Mouse (Mus musculus) neural tube, embryonic 13.5 days (tissue): ENCODE measurements at regions not wholly inside any gene's neighbourhood (a gene's known extent, or its start where the extent isn't known, plus 50 kb on each side); places are given as distances from the start of the nearest gene placed in this dataset.

Experiments used
- ATAC-seq: fragments of 200-750 bp; cut with Nextera tagmentation; 2 replicates; pipeline ENCODE4 v1.8.0; 2017; ENCODE audit warnings: low read depth, mild to moderate bottlenecking, moderate TSS enrichment, moderate library complexity
- H3K27ac ChIP-seq: fragments of 300-500 bp; sonication (generic); replicated peaks from 2 replicates; pipeline ENCODE4 v1.5.1; 2015; ENCODE audit warnings: moderate library complexity, mild to moderate bottlenecking, inconsistent platforms
- H3K27me3 ChIP-seq: fragments of 300-500 bp; sonication (generic); 2 replicates; pipeline ENCODE4 v1.6.1; 2015; ENCODE audit warnings: mild to moderate bottlenecking, inconsistent platforms
- H3K36me3 ChIP-seq: fragments of 300-500 bp; sonication (generic); 2 replicates; pipeline ENCODE4 v1.6.1; 2015; ENCODE audit warnings: mild to moderate bottlenecking, inconsistent platforms
- H3K4me1 ChIP-seq: fragments of 300-500 bp; sonication (generic); replicated peaks from 2 replicates; pipeline ENCODE4 v1.6.1; 2015; ENCODE audit warnings: inconsistent platforms
- H3K4me2 ChIP-seq: fragments of 300-500 bp; sonication (generic); 2 replicates; pipeline ENCODE4 v1.6.1; 2015; ENCODE audit warnings: inconsistent platforms, mild to moderate bottlenecking, moderate library complexity
- H3K4me3 ChIP-seq: fragments of 300-500 bp; sonication (generic); 2 replicates; pipeline ENCODE4 v1.5.1; 2015; ENCODE audit warnings: mild to moderate bottlenecking, inconsistent platforms
- H3K9ac ChIP-seq: fragments of 300-500 bp; sonication (generic); 2 replicates; pipeline ENCODE4 v1.6.1; 2015; ENCODE audit warnings: moderate library complexity, mild to moderate bottlenecking, inconsistent platforms
- H3K9me3 ChIP-seq: fragments of 300-500 bp; sonication (generic); 2 replicates; pipeline ENCODE4 v1.6.1; 2016; ENCODE audit warnings: inconsistent platforms
- WGBS: fragments of 180-500 bp; shearing (Covaris S2); methylation state at CpG from one replicate; pipeline ENCODE4 v1.1.7; 2015; 5-methylcytosine and 5-hydroxymethylcytosine counted together

DNA sequence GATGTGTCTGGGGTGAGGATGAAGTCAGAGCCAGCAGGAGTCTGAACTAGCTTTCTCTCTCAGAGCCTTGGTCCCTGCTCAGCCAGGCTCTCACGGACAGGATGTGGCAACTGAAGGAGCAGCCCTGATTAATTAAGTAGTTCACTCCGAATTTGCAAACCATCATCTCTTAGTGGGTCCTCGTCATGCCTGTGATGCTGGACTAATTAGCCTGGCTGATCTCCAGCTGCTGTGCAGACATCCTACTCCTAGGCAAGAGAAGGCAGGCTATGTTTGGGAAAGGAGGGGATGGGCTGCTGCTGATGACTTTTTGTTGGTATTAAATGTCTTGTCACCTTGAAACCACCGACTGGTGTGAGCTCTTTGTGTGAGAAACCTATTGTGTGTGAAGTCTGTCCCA, 487.1 kb downstream of the Med13l start:
- no peak overlapping the region for H3K27ac ChIP-seq
- no peaks in the 10 kb centered on the region for H3K27me3 ChIP-seq
- no peaks in the 10 kb centered on the region for H3K36me3 ChIP-seq
- H3K9me3 ChIP-seq = no peaks in the 10 kb centered on the region
- H3K4me2 ChIP-seq = no peak overlapping the region
- H3K4me3 ChIP-seq = no peak overlapping the region
- no peak overlapping the region for H3K9ac ChIP-seq
- WGBS = 45% methylated on average over 4 of the region's 4 CpGs
- H3K4me1 ChIP-seq = no peaks in the 10 kb centered on the region
- no peak for ATAC-seq

DNA sequence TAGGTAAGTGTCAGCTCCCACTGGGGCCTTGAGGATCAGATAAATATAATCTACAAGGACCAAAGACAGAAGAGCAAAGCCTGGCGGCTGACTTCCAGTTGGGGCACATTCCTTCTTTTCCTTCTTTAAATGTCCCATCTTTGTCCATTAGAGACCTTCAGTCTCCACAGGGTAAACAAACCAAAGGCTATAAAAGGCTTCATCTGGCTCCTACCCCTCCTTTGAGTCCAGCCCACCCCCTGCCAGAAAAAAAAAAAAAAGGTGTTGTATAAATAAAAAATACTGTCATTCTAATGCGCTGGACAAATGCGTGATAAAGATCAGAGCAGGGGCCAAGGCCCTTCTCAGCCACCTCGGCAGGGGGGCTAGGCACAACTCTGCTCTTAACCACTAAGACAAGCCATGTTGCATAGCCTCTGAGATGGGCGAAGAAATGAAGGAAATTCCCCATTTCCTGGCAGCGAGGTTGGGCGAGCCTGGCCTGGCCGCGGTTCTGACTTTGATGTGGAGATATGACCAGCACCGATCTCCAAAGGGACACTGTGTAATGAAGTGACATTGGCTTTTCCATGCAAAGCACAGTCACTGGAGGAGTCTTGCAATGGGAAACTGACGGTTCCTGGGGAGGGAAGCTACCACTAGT, 492.0 kb downstream of the Med13l start:
- Histone ChIP-seq H3K4me1 (peaks cover 9% of the 10 kb centered on the region), H3K9ac (no peak overlapping the region), H3K27me3 (peaks cover 40% of the 10 kb centered on the region), H3K4me2 (no peak overlapping the region), H3K9me3 (no peaks in the 10 kb centered on the region), H3K27ac (no peak overlapping the region), H3K36me3 (no peaks in the 10 kb centered on the region), H3K4me3 (no peak overlapping the region)
- no peak for ATAC-seq
- WGBS = 47% methylated on average over 11 of the region's 11 CpGs

DNA sequence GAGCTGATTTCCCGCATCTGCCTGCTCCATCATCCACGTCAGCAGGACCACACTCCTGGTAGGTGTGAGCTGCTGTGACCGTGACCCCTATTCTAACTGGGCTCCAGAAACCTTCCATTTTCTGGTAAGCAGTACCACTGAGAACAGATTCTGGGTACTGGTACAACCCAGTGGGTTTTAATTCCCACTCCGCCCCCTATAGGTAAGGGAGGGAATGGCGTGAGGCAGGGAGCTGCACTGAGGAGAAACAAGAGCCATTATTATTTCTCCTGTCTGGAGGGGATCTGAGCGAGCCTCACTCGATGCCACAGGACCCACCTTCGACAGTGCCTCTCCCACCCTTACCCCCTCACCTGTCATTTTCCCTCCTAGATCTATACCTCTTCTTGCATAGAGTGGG, 493.3 kb downstream of the Med13l start:
- no peak for ATAC-seq
- 84% methylated on average over 8 of the region's 8 CpGs for WGBS

DNA sequence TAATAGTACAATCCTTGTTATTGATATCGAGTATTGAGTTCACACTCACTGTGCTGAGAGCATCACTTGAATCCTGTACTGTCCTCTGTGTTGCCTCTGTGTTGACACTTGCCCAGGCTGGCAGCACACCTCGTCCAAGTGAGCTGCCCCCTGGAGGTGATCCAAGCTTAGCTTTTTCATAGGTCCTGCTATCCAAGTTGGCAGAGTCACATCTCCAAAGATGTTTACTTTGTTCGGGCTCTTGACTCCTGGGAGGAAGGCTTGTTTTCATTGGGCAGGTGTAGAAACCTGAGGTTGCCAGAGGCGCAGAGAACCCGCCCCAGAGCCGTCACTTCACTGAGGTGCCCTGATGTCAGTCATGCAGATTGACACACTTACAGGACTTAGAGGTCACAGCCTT, 493.9 kb downstream of the Med13l start:
- Histone ChIP-seq H3K4me2 (no peak overlapping the region), H3K27me3 (peaks cover 40% of the 10 kb centered on the region), H3K36me3 (no peaks in the 10 kb centered on the region), H3K4me3 (no peak overlapping the region), H3K4me1 (peaks cover 9% of the 10 kb centered on the region), H3K9me3 (no peaks in the 10 kb centered on the region), H3K9ac (no peak overlapping the region), H3K27ac (no peak overlapping the region)
- 52% methylated on average over 6 of the region's 6 CpGs for WGBS
- ATAC-seq = no peak

More for the DNA sequence above, 493.3 kb downstream of the Med13l start:
- Histone ChIP-seq H3K9ac (no peak overlapping the region), H3K4me3 (no peak overlapping the region), H3K9me3 (no peaks in the 10 kb centered on the region), H3K4me1 (peaks cover 9% of the 10 kb centered on the region), H3K27ac (no peak overlapping the region), H3K4me2 (no peak overlapping the region), H3K36me3 (no peaks in the 10 kb centered on the region), H3K27me3 (peaks cover 40% of the 10 kb centered on the region)

DNA sequence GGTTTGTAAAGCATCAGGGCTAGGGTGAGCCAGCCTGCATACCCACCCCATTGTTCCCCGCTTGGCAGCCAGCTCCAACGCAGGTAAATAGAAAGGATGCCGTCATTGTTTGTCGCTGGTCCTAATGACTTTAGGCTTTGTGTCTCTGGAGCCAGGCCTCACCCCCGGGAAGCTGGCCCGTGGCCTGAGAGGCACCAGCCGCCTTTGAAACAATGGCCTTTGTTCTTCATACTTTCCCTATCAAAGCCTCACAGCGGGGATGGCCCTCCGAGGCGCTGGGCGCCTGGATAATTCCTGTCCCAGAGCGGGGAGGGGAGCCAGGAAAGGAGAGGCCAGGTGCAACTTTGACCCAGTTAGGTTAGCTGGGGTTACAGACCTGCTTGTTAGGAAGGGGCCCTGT, 495.0 kb downstream of the Med13l start:
- Histone ChIP-seq H3K4me2 (no peak overlapping the region), H3K4me3 (no peak overlapping the region), H3K9me3 (no peaks in the 10 kb centered on the region), H3K27ac (no peak overlapping the region), H3K27me3 (peaks cover 40% of the 10 kb centered on the region), H3K9ac (no peak overlapping the region), H3K4me1 (peaks cover 9% of the 10 kb centered on the region), H3K36me3 (no peaks in the 10 kb centered on the region)
- WGBS = 3% methylated on average over 12 of the region's 12 CpGs
- no peak for ATAC-seq

DNA sequence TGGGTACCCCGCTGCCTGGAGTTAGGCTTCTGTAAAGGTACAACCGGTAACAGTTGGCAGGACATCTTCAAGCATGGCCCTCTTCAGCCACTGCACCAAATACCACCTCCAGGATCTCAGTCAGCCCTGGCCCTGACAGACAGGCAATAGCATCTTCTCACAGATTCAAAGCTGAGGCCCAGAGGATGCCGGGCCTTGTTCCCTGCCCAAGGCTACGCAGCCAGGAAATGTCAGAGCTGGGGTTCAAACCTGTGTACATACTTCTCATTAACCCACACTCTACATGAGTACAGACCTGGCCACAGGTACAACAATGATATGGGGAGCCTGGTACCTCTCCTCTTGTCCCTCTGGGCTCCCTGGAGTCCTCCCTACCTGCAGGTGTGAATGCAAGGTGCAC, 497.3 kb downstream of the Med13l start:
- Histone ChIP-seq H3K4me1 (peaks cover 13% of the 10 kb centered on the region), H3K9me3 (no peaks in the 10 kb centered on the region), H3K4me3 (no peak overlapping the region), H3K9ac (no peak overlapping the region), H3K36me3 (no peaks in the 10 kb centered on the region), H3K27me3 (peaks cover 38% of the 10 kb centered on the region), H3K27ac (no peak overlapping the region), H3K4me2 (no peak overlapping the region)
- 89% methylated on average over 4 of the region's 4 CpGs for WGBS
- no peak for ATAC-seq

DNA sequence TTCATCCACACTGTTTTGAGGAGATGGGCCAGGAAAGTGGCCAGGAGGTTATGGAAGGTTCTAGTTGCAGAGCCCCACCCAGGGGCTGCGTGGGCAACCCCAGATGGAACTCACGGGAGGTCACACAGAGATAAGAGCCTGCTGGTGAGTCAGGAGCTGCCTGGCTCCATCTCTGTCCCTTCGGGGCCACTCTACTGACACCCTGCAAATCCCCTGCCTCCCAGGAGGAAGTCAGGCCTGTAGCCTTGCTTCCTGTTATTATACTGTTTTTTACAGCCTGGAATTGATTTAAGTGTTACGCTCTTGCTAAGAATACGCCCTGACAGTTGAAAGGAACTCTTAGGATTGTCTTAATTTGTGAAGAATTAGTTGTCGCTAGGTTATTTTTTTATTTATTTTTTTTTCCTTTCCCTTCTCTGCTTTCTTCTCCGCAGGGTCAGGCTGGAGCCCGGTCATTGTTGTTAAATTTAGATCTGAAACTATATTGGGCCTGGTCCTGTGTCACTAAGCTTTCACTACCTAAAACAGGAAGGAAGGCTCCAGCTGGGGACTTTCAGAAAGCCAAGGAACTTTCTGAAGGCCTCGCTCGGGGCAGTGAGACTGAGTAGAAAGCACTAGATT, 497.9 kb downstream of the Med13l start:
- Histone ChIP-seq H3K27me3 (peaks cover 33% of the 10 kb centered on the region), H3K27ac (no peak overlapping the region), H3K9ac (no peak overlapping the region), H3K4me1 (peaks cover 13% of the 10 kb centered on the region), H3K36me3 (no peaks in the 10 kb centered on the region), H3K9me3 (no peaks in the 10 kb centered on the region), H3K4me2 (no peak overlapping the region), H3K4me3 (no peak overlapping the region)
- 66% methylated on average over 10 of the region's 10 CpGs for WGBS
- ATAC-seq = no peak

DNA sequence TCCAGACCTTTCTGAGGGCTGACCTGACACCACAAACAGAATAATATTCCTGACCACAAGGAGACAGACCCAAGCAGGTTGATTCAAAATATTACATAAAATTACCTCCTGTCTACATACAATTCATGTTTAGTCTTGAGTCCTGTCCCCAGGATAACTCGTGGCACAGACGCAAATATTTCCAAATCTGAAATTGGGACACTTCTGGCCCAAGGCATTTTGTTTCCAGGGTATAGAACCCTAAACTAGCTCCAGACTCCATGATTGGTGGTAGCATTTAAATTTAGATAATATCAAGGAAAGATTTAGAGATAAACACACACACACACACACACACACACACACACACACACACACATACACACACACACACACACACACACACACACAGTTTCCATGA, 498.7 kb downstream of the Med13l start:
- H3K27me3 ChIP-seq = peaks cover 24% of the 10 kb centered on the region
- H3K9ac ChIP-seq = no peak overlapping the region
- H3K4me1 ChIP-seq = peaks cover 13% of the 10 kb centered on the region
- no peak overlapping the region for H3K4me3 ChIP-seq
- no peak overlapping the region for H3K4me2 ChIP-seq
- WGBS = 89% methylated on average over 2 of the region's 2 CpGs
- no peak for ATAC-seq
- H3K36me3 ChIP-seq = no peaks in the 10 kb centered on the region
- H3K9me3 ChIP-seq = no peaks in the 10 kb centered on the region
- H3K27ac ChIP-seq = no peak overlapping the region

DNA sequence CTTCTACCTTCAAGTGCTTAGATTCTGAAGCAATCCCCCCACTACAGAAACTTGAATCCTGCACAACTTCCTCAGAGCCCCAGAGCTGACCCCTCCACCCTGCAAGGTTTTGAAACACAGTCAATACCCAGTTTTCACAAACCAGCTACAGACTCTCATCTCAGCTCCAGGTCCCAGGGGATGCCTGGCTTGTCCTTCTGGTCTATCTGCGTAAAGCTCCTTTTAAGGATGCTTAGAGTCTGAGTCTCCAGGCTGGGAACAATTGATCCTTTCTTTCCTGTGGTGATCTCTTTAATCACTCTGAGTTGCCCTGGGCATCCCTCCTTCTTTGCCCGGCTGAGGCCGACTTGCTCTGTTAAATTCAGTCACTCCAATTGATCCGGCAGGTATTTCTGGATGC, 500.4 kb downstream of the Med13l start:
- no peak overlapping the region for H3K4me3 ChIP-seq
- no peak overlapping the region for H3K27ac ChIP-seq
- no peak overlapping the region for H3K9ac ChIP-seq
- ATAC-seq = no peak
- WGBS = 39% methylated on average over 4 of the region's 4 CpGs
- 0 out of 2 replicates have a peak, but pooled peaks cover 4% of the 10 kb centered on the region for H3K4me1 ChIP-seq
- H3K36me3 ChIP-seq = no peaks in the 10 kb centered on the region
- no peaks in the 10 kb centered on the region for H3K9me3 ChIP-seq
- H3K4me2 ChIP-seq = no peak overlapping the region
- peaks cover 12% of the 10 kb centered on the region for H3K27me3 ChIP-seq

DNA sequence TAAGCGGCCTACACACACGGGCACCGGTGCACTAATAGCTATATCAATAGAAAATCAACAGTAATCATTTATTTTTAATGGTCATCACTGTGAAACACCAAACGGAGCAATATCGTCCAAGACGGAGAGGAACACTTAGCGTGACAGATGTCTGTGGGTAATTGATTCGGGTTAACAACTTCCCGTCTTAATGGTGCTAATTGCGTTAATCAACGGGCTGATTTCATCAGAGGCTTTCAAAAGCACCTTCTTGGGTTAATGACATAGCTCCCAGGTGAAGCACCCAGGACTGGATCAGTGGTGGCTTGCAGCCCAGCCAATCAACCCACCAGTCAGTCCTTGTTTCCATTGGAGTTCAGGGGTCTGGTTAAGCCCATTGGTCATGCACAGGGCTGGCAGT, 502.0 kb downstream of the Med13l start:
- Histone ChIP-seq H3K9me3 (no peaks in the 10 kb centered on the region), H3K4me3 (no peak overlapping the region), H3K36me3 (no peaks in the 10 kb centered on the region), H3K4me2 (no peak overlapping the region), H3K4me1 (0 out of 2 replicates have a peak, but pooled peaks cover 4% of the 10 kb centered on the region), H3K27me3 (no peaks in the 10 kb centered on the region), H3K27ac (no peak overlapping the region), H3K9ac (no peak overlapping the region)
- no peak for ATAC-seq
- 78% methylated on average over 11 of the region's 11 CpGs for WGBS

DNA sequence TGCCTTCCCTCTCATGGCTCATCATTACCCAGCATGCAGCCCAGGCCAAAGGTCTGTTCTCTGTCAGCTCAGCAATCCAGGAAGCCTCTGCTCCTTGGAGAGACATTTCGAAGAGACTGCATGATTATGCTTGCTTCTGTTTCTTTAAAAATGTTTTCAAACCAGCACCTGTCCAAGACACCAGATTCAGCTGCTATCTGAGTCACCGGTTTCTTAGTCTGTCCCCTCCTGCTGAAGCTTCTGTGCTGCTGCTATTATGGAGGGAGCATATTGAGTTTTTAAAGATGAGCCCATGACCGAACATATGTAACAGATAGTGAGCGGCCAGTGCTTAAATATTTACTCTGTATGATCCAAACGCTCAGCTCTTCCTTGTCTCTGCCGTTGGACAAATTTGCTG, 506.2 kb downstream of the Med13l start:
- no peak for ATAC-seq
- 85% methylated on average over 6 of the region's 6 CpGs for WGBS
- H3K4me3 ChIP-seq = no peak overlapping the region
- no peaks in the 10 kb centered on the region; the same call in 1 of the 2 replicates for H3K27me3 ChIP-seq
- H3K9ac ChIP-seq = no peak overlapping the region
- H3K36me3 ChIP-seq = no peaks in the 10 kb centered on the region
- H3K4me1 ChIP-seq = no peaks in the 10 kb centered on the region
- H3K27ac ChIP-seq = no peak overlapping the region
- no peaks in the 10 kb centered on the region for H3K9me3 ChIP-seq
- H3K4me2 ChIP-seq = no peak overlapping the region

DNA sequence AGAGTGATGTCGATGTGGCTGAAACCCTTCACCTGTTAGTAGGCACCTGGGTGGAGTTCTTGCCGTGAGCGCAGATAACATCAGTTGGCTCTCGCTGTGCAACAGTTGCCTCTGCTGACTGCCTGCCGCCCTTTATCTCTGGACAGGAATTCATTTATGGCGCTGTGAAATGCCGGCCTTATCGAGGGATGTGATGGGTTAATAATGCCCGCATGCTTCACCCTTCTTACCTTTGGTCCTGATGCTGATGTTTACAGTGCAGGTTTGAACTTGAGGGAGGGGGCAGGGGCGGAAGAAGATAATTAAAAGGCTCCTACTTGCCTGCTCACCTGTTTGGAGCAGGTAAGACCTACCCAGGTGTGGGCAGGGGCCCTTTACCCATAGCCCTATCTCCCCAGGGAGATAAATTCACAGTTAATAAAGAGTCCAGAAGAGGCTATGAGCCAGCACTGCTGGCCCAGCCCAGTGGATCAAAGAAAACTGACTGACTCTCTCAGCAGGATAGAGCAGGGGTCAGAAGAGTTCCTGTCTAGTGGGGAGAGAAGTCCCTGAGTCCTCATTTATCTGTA, 509.4 kb downstream of the Med13l start:
- ATAC-seq = no peak
- no peaks in the 10 kb centered on the region for H3K9me3 ChIP-seq
- H3K27ac ChIP-seq = no peak overlapping the region
- no peak overlapping the region for H3K9ac ChIP-seq
- H3K36me3 ChIP-seq = no peaks in the 10 kb centered on the region
- no peak overlapping the region for H3K4me2 ChIP-seq
- H3K4me1 ChIP-seq = no peaks in the 10 kb centered on the region
- no peak overlapping the region for H3K4me3 ChIP-seq
- 82% methylated on average over 10 of the region's 10 CpGs for WGBS
- no peaks in the 10 kb centered on the region; the same call in 1 of the 2 replicates for H3K27me3 ChIP-seq
